31 mouse cellular contexts compared by ENCODE assay signal in the genomic region with DNA sequence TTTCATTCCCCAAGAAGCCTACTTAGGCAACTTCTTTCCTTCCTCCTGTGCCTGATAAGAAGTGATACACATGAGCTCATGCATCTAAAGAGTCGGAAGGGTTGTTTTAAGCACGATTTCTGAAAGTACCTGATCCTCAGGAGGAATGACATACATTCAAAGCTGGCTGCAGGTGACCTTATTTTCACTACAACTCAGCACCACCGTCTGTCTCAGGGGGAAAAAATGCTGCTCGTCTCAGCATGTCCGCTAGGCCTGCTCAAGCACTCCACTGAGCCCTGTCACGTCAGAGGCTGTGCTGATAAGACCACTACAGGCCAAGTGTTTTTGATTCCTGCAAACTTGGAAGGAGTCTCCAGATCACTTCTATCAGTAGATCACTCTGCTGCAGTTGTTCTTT. TPM values are rescaled to one million over a fixed set of nuclear protein-coding genes. Genes with fewer than 3 reads are reported as not detected.
DNase-seq lines count a peak whose midpoint lies in the region; ATAC-seq and TF ChIP-seq lines count a peak whose summit lies in the region.
"Had no signal": no experiment of that assay in that cellular context is flagged by ENCODE, and none has a peak within 500 bp of the region (broad histone marks: within the 10 kb centered on the region; RNA-seq: fewer than 3 reads in every experiment).

No protein-coding gene starts in this region.

- no peak overlapping the region for H3K27ac ChIP-seq in liver, embryonic 14.5 days
- H3K27ac ChIP-seq in liver, embryonic 11.5 days (ENCODE audit: low read depth, low read length): no peak overlapping the region
- H3K27ac ChIP-seq: hindbrain, embryonic 14.5 days; limb, embryonic 12.5 days; liver, embryonic 12.5 days; neural tube, embryonic 12.5 days; stomach, postnatal 0 days had no signal

- H3K9me3 ChIP-seq in liver, embryonic 14.5 days (ENCODE audit: control insufficient read depth, low read length): no peaks in the 10 kb centered on the region
- no peaks in the 10 kb centered on the region for H3K9me3 ChIP-seq in liver, embryonic 11.5 days (ENCODE audit: control insufficient read depth, low read length)
- H3K9me3 ChIP-seq: limb, embryonic 12.5 days; liver, embryonic 12.5 days; neural tube, embryonic 12.5 days had no signal

- WGBS in liver, embryonic 14.5 days (ENCODE audit: insufficient replicate concordance): 18% methylated on average over 6 of the region's 6 CpGs
- WGBS in liver, embryonic 11.5 days: 28% methylated on average over 6 of the region's 6 CpGs

- DNase-seq in cerebellum, postnatal 25 days: peak; percentile 16 to 22
- no peak for DNase-seq in cerebellum, adult 11-12 months
- DNase-seq in liver, embryonic 14.5 days (ENCODE audit: low read depth in 3 of 3, low spot score in 3 of 3): peak in 1 of 3 experiments; percentile 4
- DNase-seq in liver, embryonic 11.5 days (ENCODE audit: low spot score): no peak
- peak; percentile 25 to 52 for DNase-seq in urinary bladder, postnatal 36 days (ENCODE audit: low spot score in 2 of 2)
- no peak for DNase-seq in urinary bladder, postnatal 10 days (ENCODE audit: low spot score)
- DNase-seq in adrenal gland, adult (ENCODE audit: inconsistent age in 2 of 2, low spot score in 1 of 2): no peak
- DNase-seq: adrenal gland, postnatal 25 days; cerebellum, adult 9-10 months; gastrocnemius, postnatal 10 days; heart, postnatal 4 days; kidney, adult 11 months; kidney, postnatal 14 days; lung, adult 2 months; lung, postnatal 4 days; right cerebral cortex, adult 18-20 months; thymus, adult 18-20 months; thymus, postnatal 25 days had no signal

- H3K4me2 ChIP-seq in liver, embryonic 14.5 days (ENCODE audit: low read depth): no peak overlapping the region
- H3K4me2 ChIP-seq in liver, embryonic 11.5 days: no peak overlapping the region
- H3K4me2 ChIP-seq: hindbrain, embryonic 14.5 days; limb, embryonic 12.5 days; liver, embryonic 12.5 days; midbrain, embryonic 11.5 days; neural tube, embryonic 12.5 days had no signal

- H3K27me3 ChIP-seq in liver, embryonic 14.5 days (ENCODE audit: control insufficient read depth, insufficient read depth, low read length): no peaks in the 10 kb centered on the region
- no peaks in the 10 kb centered on the region for H3K27me3 ChIP-seq in liver, embryonic 11.5 days (replicated peaks; ENCODE audit: control insufficient read depth, insufficient read depth, low read length)
- H3K27me3 ChIP-seq: limb, embryonic 12.5 days; liver, embryonic 12.5 days; neural tube, embryonic 12.5 days had no signal

- TF ChIP-seq EP300 in liver, embryonic 14.5 days (IDR thresholded peaks at IDR 0.05; ENCODE audit: low read depth): no peak

- TF ChIP-seq CTCF in liver, embryonic 14.5 days (IDR thresholded peaks at IDR 0.05; ENCODE audit: low read depth): 0 out of 2 replicates have a peak, but pooled peaks have one; percentile 9

- no peak overlapping the region for H3K9ac ChIP-seq in liver, embryonic 14.5 days (replicated peaks)
- no peak overlapping the region for H3K9ac ChIP-seq in liver, embryonic 11.5 days (ENCODE audit: low read depth, low read length)
- H3K9ac ChIP-seq: hindbrain, embryonic 14.5 days; limb, embryonic 12.5 days; liver, embryonic 12.5 days; neural tube, embryonic 12.5 days had no signal

- no peak overlapping the region for H3K4me3 ChIP-seq in liver, embryonic 14.5 days (ENCODE audit: insufficient read depth in 1 of 2, low read depth in 2 of 2, low read length in 2 of 2)
- no peak overlapping the region for H3K4me3 ChIP-seq in liver, embryonic 11.5 days (ENCODE audit: low read depth, low read length)
- H3K4me3 ChIP-seq: erythroblast, embryonic 14.5 days; limb, embryonic 12.5 days; liver, embryonic 12.5 days; myocyte; neural tube, embryonic 12.5 days had no signal

- ATAC-seq in liver, embryonic 14.5 days (ENCODE audit: insufficient read depth): no peak
- no peak for ATAC-seq in liver, embryonic 11.5 days (replicated peaks; ENCODE audit: low FRiP score)
- ATAC-seq in megakaryocyte-erythroid progenitor cell, adult 5-6 weeks (replicated peaks; ENCODE audit: low FRiP score, low TSS enrichment, poor library complexity, severe bottlenecking): peak; percentile 55
- ATAC-seq: liver, embryonic 12.5 days had no signal

- H3K36me3 ChIP-seq in liver, embryonic 14.5 days (replicated peaks; ENCODE audit: control insufficient read depth, insufficient read depth, low read depth): no peaks in the 10 kb centered on the region
- no peaks in the 10 kb centered on the region; the same call in 1 of the 2 replicates for H3K36me3 ChIP-seq in liver, embryonic 11.5 days (ENCODE audit: control insufficient read depth, insufficient read depth, low read length)
- H3K36me3 ChIP-seq: limb, embryonic 12.5 days; neural tube, embryonic 12.5 days had no signal

- peaks cover 9 to 14% of the 10 kb centered on the region in 2 experiments for H3K4me1 ChIP-seq in liver, embryonic 14.5 days (replicated peaks; ENCODE audit: control insufficient read depth in 2 of 2, insufficient read depth in 2 of 2, low read length in 1 of 2)
- H3K4me1 ChIP-seq in liver, embryonic 11.5 days (replicated peaks; ENCODE audit: control insufficient read depth, insufficient read depth, low read length): peaks cover 39% of the 10 kb centered on the region

RNA-seq across cellular contexts. Expression of gene Usp31, which starts 5.1 kb away (rescaled TPM):
- 1.7 and 2.3 TPM in 2 replicates for polyA plus RNA-seq in liver, embryonic 14.5 days (2012; rRNA removed)
- polyA plus RNA-seq in liver, embryonic 14.5 days (2014; fragmentation: Nextera tagmentation; extraction: Ambion mirVana): 1.1 TPM in 2 replicates
- polyA plus RNA-seq in liver, embryonic 11.5 days (2014; fragmentation: Nextera tagmentation; extraction: Ambion mirVana): 2.9 and 3.5 TPM in 2 replicates
- total RNA-seq in megakaryocyte-erythroid progenitor cell, adult 5-6 weeks (2014; fragmentation: Nextera tagmentation): 17.6 and 19.4 TPM in 2 replicates
- 9.8 and 11.8 TPM in 2 replicates for total RNA-seq in megakaryocyte-erythroid progenitor cell, adult 5-6 weeks (2017)

RNA-seq across cellular contexts. Expression of gene Scnn1g, which starts 32.3 kb away (rescaled TPM):
- polyA plus RNA-seq in liver, embryonic 14.5 days (2012; rRNA removed): not detected in 2 replicates
- polyA plus RNA-seq in liver, embryonic 14.5 days (2014; fragmentation: Nextera tagmentation; extraction: Ambion mirVana): not detected in 2 replicates
- polyA plus RNA-seq in liver, embryonic 11.5 days (2014; fragmentation: Nextera tagmentation; extraction: Ambion mirVana): not detected in 2 replicates
- total RNA-seq in megakaryocyte-erythroid progenitor cell, adult 5-6 weeks (2014; fragmentation: Nextera tagmentation): not detected in 2 replicates
- total RNA-seq in megakaryocyte-erythroid progenitor cell, adult 5-6 weeks (2017): not detected in 2 replicates
- total RNA-seq: adrenal gland, adult 18-20 months; common myeloid progenitor, adult 5-6 weeks; gastrocnemius, postnatal 10 days; heart, postnatal 4 days; midbrain, postnatal 0 days had no signal
- polyA plus RNA-seq: erythroblast, embryonic 14.5 days; forebrain, embryonic 11.5 days; hindbrain, embryonic 14.5 days; liver, embryonic 12.5 days; midbrain, embryonic 11.5 days; myocyte had no signal

Comparison
In these comparisons a context has a peak if more than half of its experiments do, and no peak if none do; other contexts are left out.
1. DNase-seq: peak in cerebellum, postnatal 25 days (2 of 2) and urinary bladder, postnatal 36 days (2 of 2); none in cerebellum, adult 11-12 months (single experiment), liver, embryonic 11.5 days (single experiment), urinary bladder, postnatal 10 days (single experiment) and adrenal gland, adult (0 of 2).